Mouse (Mus musculus) stomach, postnatal 0 days (tissue): ENCODE measurements around the gene Tjp1. TPM values are rescaled to one million over a fixed set of nuclear protein-coding genes. Genes with fewer than 3 reads are reported as not detected.

Experiments used
- ATAC-seq: fragments of 200-750 bp; cut with Nextera tagmentation; 2 replicates; pipeline ENCODE4 v1.8.0; 2017; ENCODE audit not compliant: low FRiP score, low TSS enrichment
- DNase-seq: peaks from one replicate; pipeline ENCODE4 v3.0.0-alpha.2; 2016; ENCODE audit warnings: low spot score
- H3K27ac ChIP-seq: fragments of 300-500 bp; sonication (generic); replicated peaks from 2 replicates; pipeline ENCODE4 v1.5.1; 2014; ENCODE audit warnings: mild to moderate bottlenecking, control low read depth
- H3K27me3 ChIP-seq: fragments of 300-500 bp; sonication (generic); 2 replicates; pipeline ENCODE4 v1.6.1; 2014; ENCODE audit warnings: low read length; ENCODE audit not compliant: control insufficient read depth, insufficient read depth
- H3K36me3 ChIP-seq: fragments of 300-500 bp; sonication (generic); 2 replicates; pipeline ENCODE4 v1.6.1; 2014; ENCODE audit warnings: low read length, mixed read lengths; ENCODE audit not compliant: control insufficient read depth, insufficient read depth
- H3K4me1 ChIP-seq: fragments of 300-500 bp; sonication (generic); replicated peaks from 2 replicates; pipeline ENCODE4 v1.6.1; 2014; ENCODE audit warnings: antibody characterized with exemption; ENCODE audit not compliant: control insufficient read depth, insufficient read depth
- H3K4me2 ChIP-seq: fragments of 300-500 bp; sonication (generic); replicated peaks from 2 replicates; pipeline ENCODE4 v1.6.1; 2014; ENCODE audit warnings: low read depth, mild to moderate bottlenecking, control low read depth, moderate library complexity
- H3K4me3 ChIP-seq: fragments of 300-500 bp; sonication (generic); 2 replicates; pipeline ENCODE4 v1.5.1; 2014; ENCODE audit warnings: low read depth, low read length, control low read depth
- H3K9ac ChIP-seq: fragments of 300-500 bp; sonication (generic); 2 replicates; pipeline ENCODE4 v1.6.1; 2014; ENCODE audit warnings: mild to moderate bottlenecking, low read length, control low read depth, mixed read lengths
- H3K9me3 ChIP-seq: fragments of 300-500 bp; sonication (generic); 2 replicates; pipeline ENCODE4 v1.6.1; 2016; ENCODE audit warnings: low read length; ENCODE audit not compliant: control insufficient read depth
- CTCF ChIP-seq: IDR thresholded peaks from 2 replicates; pipeline ENCODE4 v1.5.1; 2016; ENCODE audit warnings: antibody characterized with exemption, low read depth, mild to moderate bottlenecking, moderate library complexity
- EP300 ChIP-seq: optimal IDR thresholded peaks from 2 replicates; pipeline ENCODE3; 2016; ENCODE audit warnings: antibody characterized with exemption
- WGBS: fragments of 180-500 bp; shearing (Covaris S2); extraction: QIAGEN DNeasy Blood & Tissue Kit; methylation state at CpG from one replicate; pipeline ENCODE4 v1.1.7; 2014; 5-methylcytosine and 5-hydroxymethylcytosine counted together
- polyA plus RNA-seq: library from polyadenylated mRNA; unstranded; fragments of >200 nt; fragmentation: Nextera tagmentation; extraction: Ambion mirVana; gene quantifications from 2 replicates; pipeline ENCODE4 v1.2.1, GENCODE M21; 2015

Gene Tjp1
- polyA plus RNA-seq, 1 experiment from 2014 or later = 12.6 TPM

DNA sequence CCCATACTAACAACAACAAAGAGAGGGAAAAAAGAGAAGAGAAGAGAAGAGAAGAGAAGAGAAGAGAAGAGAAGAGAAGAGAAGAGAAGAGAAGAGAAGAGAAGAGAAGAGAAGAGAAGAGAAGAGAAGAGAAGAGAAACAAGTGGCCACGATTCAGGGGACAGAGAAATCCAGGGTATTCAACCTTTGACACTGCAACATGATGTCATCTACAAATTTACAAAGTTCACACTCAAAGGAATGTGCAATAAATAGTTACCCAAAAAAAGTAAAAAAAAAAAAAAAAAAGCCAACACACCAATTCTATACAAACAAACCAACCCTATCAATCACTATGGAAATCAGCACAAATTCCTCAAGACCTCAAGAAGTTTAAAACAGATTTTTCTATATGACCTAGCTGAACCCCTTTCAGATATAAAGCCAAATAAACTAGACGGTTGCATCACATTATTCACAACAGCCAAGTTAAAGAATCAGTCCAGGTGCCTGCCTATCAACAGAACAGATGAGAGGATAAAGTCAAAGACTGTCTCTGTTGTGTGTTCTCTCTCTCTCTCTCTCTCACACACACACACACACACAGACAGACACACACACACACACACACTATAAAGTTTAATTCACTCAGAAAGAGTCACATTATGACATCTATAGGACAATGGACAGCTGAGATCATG is 194.4 kb downstream of the Tjp1 start:
- TF ChIP-seq CTCF = no peak
- no peak for TF ChIP-seq EP300
- H3K4me3 ChIP-seq = no peak overlapping the region
- H3K4me1 ChIP-seq = no peaks in the 10 kb centered on the region
- H3K9me3 ChIP-seq = no peaks in the 10 kb centered on the region
- WGBS = 52% methylated on average over 2 of the region's 2 CpGs
- DNase-seq = no peak
- no peaks in the 10 kb centered on the region for H3K36me3 ChIP-seq
- no peak overlapping the region for H3K27ac ChIP-seq
- H3K27me3 ChIP-seq = no peaks in the 10 kb centered on the region
- no peak overlapping the region for H3K9ac ChIP-seq
- ATAC-seq = no peak
- H3K4me2 ChIP-seq = no peak overlapping the region

DNA sequence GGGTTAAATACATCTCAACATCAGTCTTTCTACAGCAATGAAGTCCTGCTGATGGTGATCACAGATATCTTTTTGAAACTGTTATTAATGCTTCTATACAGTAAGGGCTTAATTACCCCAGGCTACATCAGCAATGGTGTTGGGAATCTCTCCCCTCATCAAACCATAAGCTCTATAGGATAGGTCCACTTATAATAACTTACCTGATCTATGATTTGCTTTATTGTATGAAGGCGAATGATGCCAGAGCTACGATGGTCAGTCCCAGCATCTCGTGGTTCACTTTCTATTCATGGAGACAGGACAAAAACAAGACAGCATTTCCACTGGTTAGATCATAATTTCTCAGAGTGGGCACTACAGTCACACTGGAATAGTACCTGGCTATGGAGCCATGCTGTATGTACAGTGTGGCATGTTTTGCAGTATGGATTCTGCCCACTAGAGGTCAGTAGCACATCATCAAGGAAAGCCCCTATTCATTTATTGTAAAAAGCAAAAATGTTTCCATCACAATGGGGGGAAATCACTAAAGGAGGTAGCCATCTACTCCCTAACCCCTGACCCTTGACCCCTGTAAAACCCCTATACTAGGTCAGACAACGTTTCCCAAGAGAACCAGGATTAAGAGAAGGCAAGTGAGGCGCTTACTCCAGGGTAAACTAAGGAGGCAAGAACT is 208.4 kb downstream of the Tjp1 start:
- peak; percentile 61; the same call in 1 of the 2 replicates for ATAC-seq
- peak; percentile 97 for TF ChIP-seq CTCF
- no peak for TF ChIP-seq EP300

DNA sequence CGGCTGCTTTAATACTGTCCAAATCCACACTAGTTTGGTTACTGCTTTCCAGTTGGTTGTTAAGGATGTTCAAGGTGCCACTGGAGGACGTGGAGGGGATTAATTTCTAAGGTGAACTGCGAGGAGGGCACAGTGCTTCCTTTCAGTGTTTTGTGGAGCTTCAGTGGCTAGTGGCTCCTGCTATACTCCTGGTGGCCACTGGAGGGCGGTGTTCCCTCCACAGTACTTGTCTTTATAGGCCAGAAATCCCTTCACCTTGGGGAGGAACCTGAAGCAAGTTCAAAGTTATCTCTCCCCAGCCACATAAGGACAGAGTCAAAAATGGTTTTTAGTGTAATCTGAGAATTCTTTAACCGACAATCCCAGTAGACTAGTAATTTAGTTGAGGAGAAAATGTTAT is 210.2 kb downstream of the Tjp1 start:
- Histone ChIP-seq H3K4me3 (no peak overlapping the region), H3K4me1 (no peaks in the 10 kb centered on the region), H3K4me2 (no peak overlapping the region), H3K9ac (no peak overlapping the region), H3K27ac (no peak overlapping the region), H3K9me3 (no peaks in the 10 kb centered on the region), H3K36me3 (peaks cover 27% of the 10 kb centered on the region), H3K27me3 (no peaks in the 10 kb centered on the region)
- DNase-seq = peak; percentile 65
- TF ChIP-seq CTCF (peak; percentile 94), EP300 (no peak)
- no peak for ATAC-seq
- WGBS = 29% methylated on average over 5 of the region's 5 CpGs

More for the DNA sequence above, 208.4 kb downstream of the Tjp1 start:
- H3K4me1 ChIP-seq = no peaks in the 10 kb centered on the region
- peaks cover 24% of the 10 kb centered on the region for H3K36me3 ChIP-seq
- H3K9me3 ChIP-seq = no peaks in the 10 kb centered on the region
- no peaks in the 10 kb centered on the region for H3K27me3 ChIP-seq
- no peak overlapping the region for H3K9ac ChIP-seq
- no peak overlapping the region for H3K4me3 ChIP-seq
- H3K4me2 ChIP-seq = no peak overlapping the region
- WGBS = 70% methylated on average over 5 of the region's 5 CpGs
- no peak overlapping the region for H3K27ac ChIP-seq
- peak; percentile 69 for DNase-seq

- H3K4me1 ChIP-seq = no peaks in the 10 kb centered on the region
- no peak overlapping the region for H3K9ac ChIP-seq
- DNase-seq (no peak), ATAC-seq (no peak)
- WGBS = 93% methylated on average over 2 of the region's 2 CpGs
- H3K4me3 ChIP-seq = no peak overlapping the region
- no peak overlapping the region for H3K27ac ChIP-seq
- no peaks in the 10 kb centered on the region for H3K9me3 ChIP-seq
- no peak overlapping the region for H3K4me2 ChIP-seq
- no peaks in the 10 kb centered on the region for H3K27me3 ChIP-seq
- H3K36me3 ChIP-seq = peaks cover 34% of the 10 kb centered on the region
- TF ChIP-seq CTCF (no peak), EP300 (no peak)
Measured at GRCm38 (mm10) chr7:65315182-65315581, 212.4 kb downstream of the Tjp1 start.

DNA sequence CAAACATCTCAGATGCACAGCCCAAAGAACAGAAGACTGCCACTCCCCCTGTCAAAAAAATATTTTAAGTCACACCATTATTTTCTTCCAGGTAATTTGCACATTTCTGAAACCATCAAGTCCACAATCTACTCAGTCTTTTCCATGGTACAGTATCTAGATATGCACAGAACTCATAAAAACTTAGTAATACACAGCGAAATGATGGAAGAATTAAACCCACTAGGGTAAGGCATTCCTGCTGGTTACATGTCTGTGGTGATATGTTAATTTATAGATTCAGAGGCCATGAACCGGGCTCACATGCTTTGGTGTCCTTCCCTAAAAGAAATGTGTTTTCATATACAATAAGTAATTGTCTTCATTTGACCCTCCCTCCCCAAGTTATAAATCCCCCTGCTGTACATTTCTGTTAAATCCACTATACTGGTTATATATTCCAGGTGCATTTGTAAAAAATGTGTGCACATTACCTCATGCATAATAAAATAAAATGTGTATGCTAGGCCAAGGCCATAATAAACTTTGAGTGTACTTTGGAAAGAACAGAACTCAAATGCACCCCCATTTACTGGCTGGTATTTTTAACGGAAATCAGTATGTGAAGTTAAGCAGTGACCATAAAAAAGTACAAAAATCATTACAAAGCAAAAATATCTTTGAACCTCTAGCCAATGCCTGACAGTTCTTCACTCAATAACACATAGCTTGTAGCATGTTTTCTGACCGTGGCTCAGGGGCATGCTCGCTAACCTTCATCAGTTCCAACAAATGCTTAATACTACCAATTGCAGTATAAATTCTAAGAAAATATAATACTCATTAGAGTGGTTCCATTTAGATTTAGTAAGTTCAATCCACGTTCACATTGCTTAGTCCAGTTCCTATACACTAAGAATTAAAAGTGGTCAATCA is 230.6 kb downstream of the Tjp1 start:
- H3K4me3 ChIP-seq = no peak overlapping the region
- no peak for TF ChIP-seq EP300
- no peak for TF ChIP-seq CTCF
- DNase-seq (no peak), ATAC-seq (no peak)
- H3K27me3 ChIP-seq = no peaks in the 10 kb centered on the region
- H3K36me3 ChIP-seq = peaks cover 16% of the 10 kb centered on the region
- WGBS = 86% methylated on average over 6 of the region's 6 CpGs
- H3K9ac ChIP-seq = no peak overlapping the region
- H3K27ac ChIP-seq = no peak overlapping the region
- H3K4me1 ChIP-seq = no peaks in the 10 kb centered on the region
- no peaks in the 10 kb centered on the region for H3K9me3 ChIP-seq
- H3K4me2 ChIP-seq = no peak overlapping the region
